Mouse (Mus musculus) kidney, embryonic 14.5 days (tissue): ENCODE data around the gene Cdkn2d. TPM values are rescaled to one million over a fixed set of nuclear protein-coding genes. Genes with fewer than 3 reads are reported as not detected.
A peak's percentile ranks its signal among the peaks of the same experiment; 100 is the strongest.

ENCODE experiments used
- ATAC-seq: fragments of 200-750 bp; cut with Nextera tagmentation; 2 replicates; pipeline ENCODE4 v1.8.0; 2017; ENCODE audit warnings: moderate number of reproducible peaks, mild to moderate bottlenecking, moderate TSS enrichment, moderate library complexity; ENCODE audit not compliant: low FRiP score, low TSS enrichment
- H3K27ac ChIP-seq: fragments of 300-500 bp; sonication (generic); 2 replicates; pipeline ENCODE4 v1.5.1; 2014; ENCODE audit warnings: low read depth, mild to moderate bottlenecking, low read length, moderate library complexity, mixed read lengths
- H3K27me3 ChIP-seq: fragments of 300-500 bp; sonication (generic); 2 replicates; pipeline ENCODE4 v1.6.1; 2014; ENCODE audit warnings: mild to moderate bottlenecking, low read length; ENCODE audit not compliant: control insufficient read depth, insufficient read depth
- H3K36me3 ChIP-seq: fragments of 300-500 bp; sonication (generic); 2 replicates; pipeline ENCODE4 v1.6.1; 2014; ENCODE audit warnings: low read length, mixed read lengths; ENCODE audit not compliant: control insufficient read depth, insufficient read depth
- H3K4me1 ChIP-seq: fragments of 300-500 bp; sonication (generic); 2 replicates; pipeline ENCODE4 v1.6.1; 2014; ENCODE audit warnings: low read length, mixed read lengths; ENCODE audit not compliant: control insufficient read depth, insufficient read depth
- H3K4me2 ChIP-seq: fragments of 300-500 bp; sonication (generic); replicated peaks from 2 replicates; pipeline ENCODE4 v1.6.1; 2014; ENCODE audit warnings: low read depth, mild to moderate bottlenecking, low read length
- H3K4me3 ChIP-seq: fragments of 300-500 bp; sonication (generic); 2 replicates; pipeline ENCODE4 v1.5.1; 2014; ENCODE audit warnings: mild to moderate bottlenecking, low read length
- H3K9ac ChIP-seq: fragments of 300-500 bp; sonication (generic); 2 replicates; pipeline ENCODE4 v1.6.1; 2014; ENCODE audit warnings: low read depth, mild to moderate bottlenecking, low read length, moderate library complexity
- H3K9me3 ChIP-seq: fragments of 300-500 bp; sonication (generic); 2 replicates; pipeline ENCODE4 v1.6.1; 2016; ENCODE audit warnings: low read length; ENCODE audit not compliant: control insufficient read depth
- WGBS: fragments of 180-500 bp; shearing (Covaris S2); extraction: QIAGEN DNeasy Blood & Tissue Kit; methylation state at CpG from one replicate; pipeline ENCODE4 v1.1.7; 2014; 5-methylcytosine and 5-hydroxymethylcytosine counted together
- polyA plus RNA-seq: library from polyadenylated mRNA; unstranded; fragments of >200 nt; fragmentation: Nextera tagmentation; extraction: Ambion mirVana; gene quantifications from 2 replicates; pipeline ENCODE4 v1.2.1, GENCODE M21; 2014

The Cdkn2d gene
- polyA plus RNA-seq, 1 experiment from 2014 or later, result 45.3 TPM

DNA sequence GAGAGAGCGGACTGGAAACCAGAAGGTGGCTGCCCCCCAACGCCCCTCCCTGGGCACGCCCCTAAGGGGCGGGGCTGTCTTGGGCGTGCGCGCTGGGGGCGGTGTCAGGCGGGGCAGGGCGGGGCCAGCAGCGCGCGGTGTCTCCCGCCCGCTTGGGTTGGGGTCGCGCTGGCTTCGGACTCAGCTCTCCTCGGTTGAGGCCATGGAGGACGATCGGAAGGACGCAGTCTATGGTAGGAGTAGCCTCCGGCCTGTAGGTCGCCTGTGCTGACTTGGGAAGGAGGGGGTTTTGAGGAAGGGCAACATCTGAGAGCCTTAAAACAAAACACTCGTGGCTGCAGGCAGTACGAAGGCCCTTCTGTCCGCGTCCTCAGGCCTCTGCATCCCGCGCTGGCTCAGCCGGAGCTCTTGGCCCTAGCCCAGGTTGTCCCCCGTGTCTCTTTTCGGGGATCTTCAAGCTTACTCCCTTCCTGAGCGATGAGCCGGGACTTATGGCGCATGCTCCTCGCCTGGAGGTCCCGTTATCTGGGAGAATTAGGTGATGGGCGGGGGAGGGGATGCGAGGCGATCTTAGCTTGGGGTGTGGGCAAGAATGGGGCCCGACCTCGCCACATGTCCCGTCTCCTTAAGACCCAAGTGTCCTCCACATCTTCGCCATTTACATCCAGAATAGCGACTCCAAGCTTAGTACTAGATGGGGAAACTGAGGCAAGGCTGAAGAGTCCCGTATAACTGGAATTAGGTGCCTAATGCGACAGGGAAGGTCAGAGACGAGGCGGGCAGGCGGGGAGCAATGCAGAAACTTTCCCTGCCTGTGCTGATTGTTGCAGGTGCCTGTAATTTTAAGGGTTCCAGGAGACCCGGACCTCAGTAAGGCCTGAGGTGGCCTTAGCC, 29.7 kb upstream of the Cdkn2d start, which contains the start of gene Slc44a2:
Gene Slc44a2, plus strand, starts transcription at position 80 of the 894 bp plus-strand sequence.
- H3K4me2 ChIP-seq, result peak within 1 kb of the TSS; percentile 67
- no peaks in the 10 kb centered on the region for H3K27me3 ChIP-seq
- peak within 1 kb of the TSS; percentile 65 for H3K4me3 ChIP-seq
- H3K9me3 ChIP-seq, result no peaks in the 10 kb centered on the region
- peak within 1 kb of the TSS; percentile 61 for H3K9ac ChIP-seq
- peaks cover 9% of the 10 kb centered on the region for H3K4me1 ChIP-seq
- ATAC-seq, result peak; percentile 94
- WGBS, result 1% methylated on average over 52 of the region's 52 CpGs
- H3K27ac ChIP-seq, result peak within 1 kb of the TSS; percentile 32; the same call in 1 of the 2 replicates
- H3K36me3 ChIP-seq, result no peaks in the 10 kb centered on the region

DNA sequence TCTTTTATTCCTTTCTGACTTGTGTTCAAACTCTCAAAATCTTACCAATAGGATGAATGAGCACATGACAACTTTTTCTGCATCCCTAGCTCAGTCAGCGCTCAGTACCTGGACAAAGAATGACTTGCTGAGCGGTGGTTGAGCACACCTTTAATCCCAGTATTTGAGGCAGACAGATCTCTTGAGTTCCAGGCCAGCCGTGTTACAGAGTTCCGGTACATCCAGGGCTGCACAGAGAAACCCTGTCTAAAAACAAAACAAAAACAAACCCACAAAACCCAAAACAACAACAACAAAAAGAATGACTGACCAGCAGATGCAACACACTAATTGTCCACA, 29.0 kb upstream of the Cdkn2d start:
- H3K36me3 ChIP-seq, result no peaks in the 10 kb centered on the region
- WGBS, result 25% methylated on average over 4 of the region's 4 CpGs
- peaks cover 9% of the 10 kb centered on the region for H3K4me1 ChIP-seq
- peak; percentile 39 for ATAC-seq
- H3K4me3 ChIP-seq, result peak overlapping the region; percentile 65
- no peak overlapping the region for H3K27ac ChIP-seq
- no peaks in the 10 kb centered on the region for H3K9me3 ChIP-seq
- 0 out of 2 replicates have a peak overlapping the region, but pooled peaks have one; percentile 61 for H3K9ac ChIP-seq
- H3K27me3 ChIP-seq, result no peaks in the 10 kb centered on the region
- peak overlapping the region; percentile 67 for H3K4me2 ChIP-seq

DNA sequence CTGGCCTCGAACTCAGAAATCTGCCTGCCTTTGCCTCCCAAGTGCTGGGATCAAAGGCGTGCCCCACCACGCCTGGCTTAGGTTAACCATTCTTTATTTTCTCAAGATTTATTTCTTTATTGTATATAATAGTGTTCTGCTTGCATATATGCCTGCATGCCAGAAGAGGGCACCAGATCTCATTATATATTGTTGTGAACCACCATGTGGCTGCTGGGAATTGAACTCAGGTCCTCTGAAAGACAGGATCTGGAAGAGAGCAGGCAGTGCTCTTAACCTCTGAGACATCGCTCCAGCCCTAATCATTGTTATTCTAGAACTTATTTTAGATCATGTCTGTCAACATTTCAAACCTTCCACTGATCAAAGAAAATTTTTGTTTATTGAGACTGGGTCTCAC, 28.3 kb upstream of the Cdkn2d start:
- H3K4me2 ChIP-seq, result no peak overlapping the region
- WGBS, result 93% methylated on average over 4 of the region's 4 CpGs
- H3K36me3 ChIP-seq, result no peaks in the 10 kb centered on the region
- H3K9ac ChIP-seq, result no peak overlapping the region
- no peak for ATAC-seq
- no peaks in the 10 kb centered on the region for H3K9me3 ChIP-seq
- no peak overlapping the region for H3K4me3 ChIP-seq
- H3K27ac ChIP-seq, result no peak overlapping the region
- H3K27me3 ChIP-seq, result no peaks in the 10 kb centered on the region
- peaks cover 9% of the 10 kb centered on the region for H3K4me1 ChIP-seq

DNA sequence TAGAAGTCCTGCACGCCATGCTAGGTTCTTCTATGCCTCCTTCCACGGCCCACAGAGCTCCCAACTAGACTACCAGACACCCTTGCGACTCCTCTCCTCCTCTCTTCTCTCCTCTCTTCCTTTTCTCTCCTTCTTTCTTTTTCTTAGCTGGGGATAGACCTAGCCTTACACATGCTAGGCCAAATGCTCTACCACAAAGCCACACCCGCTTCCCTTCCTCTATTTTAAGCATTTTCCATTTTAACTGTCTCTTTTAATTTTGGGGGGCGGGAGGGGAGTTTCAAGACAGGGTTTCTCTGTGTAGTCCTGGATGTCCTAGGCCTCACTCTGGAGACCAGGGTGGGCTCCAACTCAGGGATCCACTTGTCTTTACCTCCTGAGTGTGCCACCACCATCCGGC, 27.6 kb upstream of the Cdkn2d start:
- Histone ChIP-seq H3K4me1 (peaks cover 9% of the 10 kb centered on the region), H3K27me3 (no peaks in the 10 kb centered on the region), H3K4me3 (no peak overlapping the region), H3K27ac (no peak overlapping the region), H3K9ac (no peak overlapping the region), H3K4me2 (no peak overlapping the region), H3K9me3 (no peaks in the 10 kb centered on the region), H3K36me3 (no peaks in the 10 kb centered on the region)
- 95% methylated on average over 6 of the region's 6 CpGs for WGBS
- ATAC-seq, result no peak

DNA sequence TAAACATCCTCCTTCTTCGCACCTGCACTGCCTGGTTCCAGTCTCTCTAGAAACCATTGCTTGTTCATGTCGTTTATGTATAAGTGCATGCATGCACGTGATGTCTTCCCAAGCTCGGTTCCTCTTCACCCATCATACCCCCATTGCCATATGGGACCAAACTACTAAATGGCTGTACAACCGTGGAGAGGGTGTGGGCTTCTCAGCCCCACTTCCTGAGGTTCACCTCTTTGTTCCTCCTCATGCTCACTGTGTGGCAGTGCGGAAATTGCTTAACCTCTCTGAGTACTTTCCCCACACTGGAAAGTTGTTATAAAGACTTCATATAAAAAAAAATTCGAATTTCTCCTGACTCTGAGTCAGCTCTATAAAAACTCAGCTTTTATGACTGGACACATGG, 25.5 kb upstream of the Cdkn2d start:
- no peaks in the 10 kb centered on the region for H3K36me3 ChIP-seq
- ATAC-seq, result no peak
- 80% methylated on average over 7 of the region's 7 CpGs for WGBS
- H3K4me3 ChIP-seq, result no peak overlapping the region
- peaks cover 5% of the 10 kb centered on the region for H3K4me1 ChIP-seq
- H3K9ac ChIP-seq, result no peak overlapping the region
- H3K9me3 ChIP-seq, result no peaks in the 10 kb centered on the region
- no peak overlapping the region for H3K4me2 ChIP-seq
- peaks cover 7% of the 10 kb centered on the region; the same call in 1 of the 2 replicates for H3K27me3 ChIP-seq
- no peak overlapping the region for H3K27ac ChIP-seq

DNA sequence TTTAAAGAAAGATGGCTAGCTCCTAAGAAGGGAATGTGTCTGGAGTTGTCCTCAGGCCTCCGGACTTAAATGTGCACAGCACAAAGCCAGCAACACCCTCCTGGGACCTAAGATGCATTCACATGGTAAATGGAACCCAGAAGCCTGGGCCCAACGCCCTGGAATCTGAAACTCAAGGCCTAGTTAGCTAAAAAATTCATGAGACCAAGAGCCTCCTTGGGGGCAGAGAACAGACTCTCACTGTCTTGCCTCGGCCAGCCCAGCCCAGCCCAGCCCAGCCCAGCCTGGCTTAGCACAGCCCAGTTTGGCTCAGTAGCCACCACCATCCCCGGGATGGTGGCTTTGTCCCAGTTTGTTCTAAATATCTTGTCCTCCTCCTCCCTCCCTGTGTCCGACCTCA, 24.2 kb upstream of the Cdkn2d start:
- ATAC-seq, result no peak
- Histone ChIP-seq H3K9me3 (no peaks in the 10 kb centered on the region), H3K9ac (no peak overlapping the region), H3K36me3 (no peaks in the 10 kb centered on the region), H3K27me3 (peaks cover 7% of the 10 kb centered on the region; the same call in 1 of the 2 replicates), H3K4me1 (no peaks in the 10 kb centered on the region), H3K4me3 (no peak overlapping the region), H3K27ac (no peak overlapping the region), H3K4me2 (no peak overlapping the region)
- WGBS, result 56% methylated on average over 5 of the region's 5 CpGs

DNA sequence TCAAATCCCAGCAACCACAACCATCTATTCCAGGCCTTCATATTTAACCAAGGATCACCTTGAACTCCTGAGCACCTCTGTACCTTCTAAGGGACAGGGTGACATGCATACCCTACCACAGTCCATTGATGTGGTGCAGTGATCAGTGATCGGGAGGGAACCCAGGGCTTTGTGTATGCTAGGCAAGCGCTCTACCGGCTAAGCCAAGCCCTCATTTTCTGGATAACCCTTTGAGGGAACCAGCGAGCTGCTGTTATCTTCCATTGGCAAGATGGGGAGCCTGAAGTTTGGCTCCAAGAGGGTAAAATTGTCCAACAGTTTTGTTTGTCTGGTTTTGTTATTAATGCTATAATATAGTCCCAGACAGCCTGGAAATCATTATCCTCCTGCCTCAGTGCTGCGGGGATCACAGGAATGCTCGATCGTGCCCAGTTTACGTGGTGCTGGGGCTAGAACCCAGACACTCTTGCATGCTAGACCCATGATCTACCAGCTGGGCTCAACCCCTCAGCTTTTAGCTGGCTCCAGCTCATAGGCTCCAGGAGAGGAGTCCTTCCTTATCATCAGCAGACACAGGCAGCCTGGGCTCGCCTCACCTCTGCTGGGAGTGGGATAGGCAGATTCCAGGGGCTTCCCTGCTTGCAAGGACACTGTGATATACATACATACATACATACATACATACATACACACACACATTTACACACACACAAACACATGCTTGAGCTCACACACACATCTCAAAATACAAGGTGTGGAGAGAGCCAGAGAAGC, 23.3 kb upstream of the Cdkn2d start:
- 92% methylated on average over 9 of the region's 9 CpGs for WGBS
- no peak overlapping the region for H3K4me3 ChIP-seq
- H3K4me1 ChIP-seq, result 0 out of 2 replicates have a peak, but pooled peaks cover 1% of the 10 kb centered on the region
- H3K27ac ChIP-seq, result no peak overlapping the region
- ATAC-seq, result no peak
- no peak overlapping the region for H3K9ac ChIP-seq
- no peak overlapping the region for H3K4me2 ChIP-seq
- H3K9me3 ChIP-seq, result no peaks in the 10 kb centered on the region
- peaks cover 7% of the 10 kb centered on the region; the same call in 1 of the 2 replicates for H3K27me3 ChIP-seq
- H3K36me3 ChIP-seq, result no peaks in the 10 kb centered on the region

DNA sequence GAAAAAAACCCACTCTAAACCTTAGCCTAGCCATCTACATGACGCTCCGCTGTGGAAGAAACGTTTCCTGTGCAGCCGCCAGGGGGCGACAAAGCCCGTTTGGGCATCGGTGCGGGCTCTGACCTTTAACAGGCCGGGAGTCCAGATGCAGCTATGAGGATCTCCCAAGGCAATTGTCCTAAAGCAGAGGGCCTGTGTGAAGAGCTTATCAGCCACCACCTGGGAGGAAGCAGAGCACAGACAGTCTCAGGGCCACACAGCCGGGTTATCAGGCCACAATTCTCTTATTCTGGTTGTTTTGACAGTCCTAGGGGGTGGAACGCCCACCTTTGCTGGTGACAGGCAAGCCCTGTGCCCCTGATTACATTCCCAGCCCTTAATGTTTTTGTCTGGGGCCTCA, 22.2 kb upstream of the Cdkn2d start:
- H3K4me1 ChIP-seq, result 0 out of 2 replicates have a peak, but pooled peaks cover 4% of the 10 kb centered on the region
- H3K9me3 ChIP-seq, result no peaks in the 10 kb centered on the region
- H3K4me3 ChIP-seq, result no peak overlapping the region
- H3K9ac ChIP-seq, result no peak overlapping the region
- H3K36me3 ChIP-seq, result no peaks in the 10 kb centered on the region
- peaks cover 7% of the 10 kb centered on the region; the same call in 1 of the 2 replicates for H3K27me3 ChIP-seq
- peak; percentile 76; the same call in 1 of the 2 replicates for ATAC-seq
- H3K4me2 ChIP-seq, result no peak overlapping the region
- H3K27ac ChIP-seq, result no peak overlapping the region
- WGBS, result 7% methylated on average over 11 of the region's 11 CpGs
